Mouse (Mus musculus) MEL (cell line): ENCODE measurements around the gene Smpd3. TPM values are rescaled to one million over a fixed set of nuclear protein-coding genes. Genes with fewer than 3 reads are reported as not detected.

Experiments
- DNase-seq: peaks from one replicate; pipeline ENCODE4 v3.0.0; 2011; ENCODE audit warnings: low read depth, low spot score
- H3K27ac ChIP-seq: 2 replicates; pipeline ENCODE4 v1.5.1; 2012; ENCODE audit warnings: low read depth, mild to moderate bottlenecking, control low read depth, low read length, moderate library complexity; ENCODE audit not compliant: control insufficient read depth
- H3K27me3 ChIP-seq, 2 experiments: fragments of 150-350 bp in 1 of 2; sonication (generic) in 1 of 2; 2 replicates each; pipeline ENCODE4 v1.6.1; 2012; ENCODE audit warnings: low read length in 2 of 2, mild to moderate bottlenecking in 2 of 2, improper control_type of control experiment in 1 of 2, moderate library complexity in 1 of 2; ENCODE audit not compliant: insufficient read depth in 2 of 2, control insufficient read depth in 1 of 2
- H3K36me3 ChIP-seq, 2 experiments: 2 replicates each; pipeline ENCODE4 v1.6.1; 2012 to 2014; ENCODE audit warnings: low read length in 2 of 2, improper control_type of control experiment in 1 of 2, inconsistent platforms in 1 of 2, mild to moderate bottlenecking in 1 of 2; ENCODE audit not compliant: insufficient read depth in 2 of 2, control insufficient read depth in 1 of 2
- H3K4me1 ChIP-seq, 2 experiments: fragments of 150-350 bp in 1 of 2; sonication (generic) in 1 of 2; 2 replicates each; pipeline ENCODE4 v1.6.1; 2012; ENCODE audit warnings: low read length in 2 of 2, improper control_type of control experiment in 1 of 2, mild to moderate bottlenecking in 1 of 2; ENCODE audit not compliant: insufficient read depth in 2 of 2, control insufficient read depth in 1 of 2
- H3K4me3 ChIP-seq, 2 experiments: fragments of 150-350 bp in 1 of 2; sonication (generic) in 1 of 2; 2 replicates each; pipeline ENCODE4 v1.5.1; 2012; ENCODE audit warnings: low read depth in 2 of 2, low read length in 2 of 2, mild to moderate bottlenecking in 2 of 2, moderate library complexity in 2 of 2, control low read depth in 1 of 2, improper control_type of control experiment in 1 of 2; ENCODE audit not compliant: control insufficient read depth in 1 of 2, insufficient read depth in 1 of 2
- H3K79me2 ChIP-seq: 2 replicates; pipeline ENCODE4 v1.6.1; 2012; ENCODE audit warnings: mild to moderate bottlenecking, low read length, moderate library complexity; ENCODE audit not compliant: control insufficient read depth, poor library complexity, insufficient read depth
- H3K9ac ChIP-seq: 2 replicates; pipeline ENCODE4 v1.6.1; 2012; ENCODE audit warnings: low read depth, mild to moderate bottlenecking, control low read depth, low read length, moderate library complexity; ENCODE audit not compliant: control insufficient read depth, poor library complexity, severe bottlenecking
- H3K9me3 ChIP-seq: fragments of 150-350 bp; sonication (generic); replicated peaks from 2 replicates; pipeline ENCODE4 v1.6.1; 2012; ENCODE audit warnings: mild to moderate bottlenecking, low read length, improper control_type of control experiment, moderate library complexity; ENCODE audit not compliant: insufficient read depth
- BHLHE40 ChIP-seq: IDR thresholded peaks from 2 replicates; pipeline ENCODE4 v1.6.1; 2012; ENCODE audit warnings: low read depth, mild to moderate bottlenecking, inconsistent platforms, low read length, improper control_type of control experiment, borderline replicate concordance
- CTCF ChIP-seq, 3 experiments: IDR thresholded peaks in 2 of 3; conservative IDR thresholded peaks in 1 of 3; 2 replicates each; pipeline ENCODE4 v1.5.1; 2011 to 2012; ENCODE audit warnings: low read length in 3 of 3, low read depth in 2 of 3, mild to moderate bottlenecking in 2 of 3, improper control_type of control experiment in 1 of 3, inconsistent platforms in 1 of 3, mixed read lengths in 1 of 3, moderate library complexity in 1 of 3; ENCODE audit not compliant: control insufficient read depth in 1 of 3, insufficient read depth in 1 of 3, poor library complexity in 1 of 3, severe bottlenecking in 1 of 3
- E2F4 ChIP-seq: IDR thresholded peaks from 2 replicates; pipeline ENCODE4 v1.6.1; 2011; ENCODE audit warnings: low read depth, low read length, improper control_type of control experiment, borderline replicate concordance
- ELF1 ChIP-seq: IDR thresholded peaks from 2 replicates; pipeline ENCODE4 v1.6.1; 2014; ENCODE audit warnings: low read depth, mild to moderate bottlenecking, inconsistent platforms, low read length, improper control_type of control experiment, moderate library complexity
- EP300 ChIP-seq, 2 experiments: IDR thresholded peaks; 2 replicates each; pipeline ENCODE4 v1.6.1; 2011; ENCODE audit warnings: improper control_type of control experiment in 2 of 2, low read length in 2 of 2, low read depth in 1 of 2, mild to moderate bottlenecking in 1 of 2
- ETS1 ChIP-seq: IDR thresholded peaks from 2 replicates; pipeline ENCODE4 v1.6.1; 2012; ENCODE audit warnings: low read depth, mild to moderate bottlenecking, inconsistent platforms, low read length, improper control_type of control experiment, moderate library complexity
- JUND ChIP-seq: IDR thresholded peaks from 2 replicates; pipeline ENCODE4 v1.6.1; 2011; ENCODE audit warnings: low read depth, mild to moderate bottlenecking, improper control_type of control experiment, low read length
- MAFK ChIP-seq: IDR thresholded peaks from 2 replicates; pipeline ENCODE4 v1.6.1; 2011; ENCODE audit warnings: low read depth, mild to moderate bottlenecking, low read length, improper control_type of control experiment, borderline replicate concordance
- MAX ChIP-seq: IDR thresholded peaks from 2 replicates; pipeline ENCODE4 v1.6.1; 2011; ENCODE audit warnings: low read length, improper control_type of control experiment
- MXI1 ChIP-seq: IDR thresholded peaks from 2 replicates; pipeline ENCODE4 v1.6.1; 2011; ENCODE audit warnings: mild to moderate bottlenecking, low read depth, low read length, improper control_type of control experiment
- MYB ChIP-seq: IDR thresholded peaks from 2 replicates; pipeline ENCODE4 v1.6.1; 2011; ENCODE audit warnings: mild to moderate bottlenecking, low read depth, low read length, improper control_type of control experiment
- POLR2A ChIP-seq, 2 experiments: IDR thresholded peaks; 2 replicates each; pipeline ENCODE4 v1.6.1; 2011 to 2012; ENCODE audit warnings: low read length in 2 of 2, mild to moderate bottlenecking in 2 of 2, control low read depth in 1 of 2, improper control_type of control experiment in 1 of 2, low read depth in 1 of 2, moderate library complexity in 1 of 2; ENCODE audit not compliant: control insufficient read depth in 1 of 2, insufficient read depth in 1 of 2, poor library complexity in 1 of 2
- POLR2AphosphoS2 ChIP-seq: IDR thresholded peaks from 2 replicates; pipeline ENCODE4 v1.6.1; 2011; ENCODE audit warnings: low read length, improper control_type of control experiment
- POLR2AphosphoS5 ChIP-seq: IDR thresholded peaks from 2 replicates; pipeline ENCODE4 v1.6.1; 2012; ENCODE audit warnings: low read depth, borderline replicate concordance, mild to moderate bottlenecking, inconsistent platforms, low read length, moderate library complexity, mixed read lengths
- RAD21 ChIP-seq: IDR thresholded peaks from 2 replicates; pipeline ENCODE4 v1.6.1; 2011; ENCODE audit warnings: mild to moderate bottlenecking, low read depth, low read length, improper control_type of control experiment
- RCOR1 ChIP-seq: IDR thresholded peaks from 2 replicates; pipeline ENCODE4 v1.6.1; 2012; ENCODE audit warnings: low read depth, mild to moderate bottlenecking, inconsistent platforms, low read length, improper control_type of control experiment
- SMC3 ChIP-seq: IDR thresholded peaks from 2 replicates; pipeline ENCODE4 v1.6.1; 2011; ENCODE audit warnings: low read depth, low read length, improper control_type of control experiment
- TAL1 ChIP-seq: IDR thresholded peaks from 2 replicates; pipeline ENCODE4 v1.6.1; 2012; ENCODE audit warnings: mild to moderate bottlenecking, inconsistent platforms, low read length, moderate library complexity, mixed read lengths
- UBTF ChIP-seq: IDR thresholded peaks from 2 replicates; pipeline ENCODE4 v1.6.1; 2012; ENCODE audit warnings: low read depth, mild to moderate bottlenecking, inconsistent platforms, low read length, improper control_type of control experiment, moderate library complexity, borderline replicate concordance; ENCODE audit not compliant: insufficient read depth
- USF1 ChIP-seq: IDR thresholded peaks from 2 replicates; pipeline ENCODE4 v1.6.1; 2014; ENCODE audit warnings: low read depth, mild to moderate bottlenecking, inconsistent platforms, low read length, improper control_type of control experiment, moderate library complexity
- ZKSCAN1 ChIP-seq: IDR thresholded peaks from 2 replicates; pipeline ENCODE4 v1.6.1; 2012; ENCODE audit warnings: low read depth, mild to moderate bottlenecking, inconsistent platforms, low read length, improper control_type of control experiment, moderate library complexity
- ZMIZ1 ChIP-seq: IDR thresholded peaks from 2 replicates; pipeline ENCODE4 v1.6.1; 2012; ENCODE audit warnings: low read depth, mild to moderate bottlenecking, inconsistent platforms, low read length, improper control_type of control experiment, moderate library complexity
- polyA plus RNA-seq, 2 experiments: library from polyadenylated mRNA; stranded (reverse) in 1 of 2; unstranded in 1 of 2; fragments of >175 nt in 1 of 2; fragments of >200 nt in 1 of 2; gene quantifications; 2 replicates each; pipeline versions ENCODE4 v1.2.1 to v1.2.4; 2012; ENCODE audit warnings: low replicate concordance in 2 of 2, low read depth in 1 of 2; ENCODE audit not compliant: insufficient read length in 2 of 2, insufficient read depth in 1 of 2, missing spikeins in 1 of 2
- total RNA-seq: library from RNA; depleted of rRNA; stranded (reverse); fragments of 300-350 nt; gene quantifications from 2 replicates; pipeline ENCODE4 v1.2.3, GENCODE M21; 2012

The Smpd3 gene
- total and polyA plus RNA-seq, 3 experiments: 0.04 to 0.08 TPM; not detected in 1

DNA sequence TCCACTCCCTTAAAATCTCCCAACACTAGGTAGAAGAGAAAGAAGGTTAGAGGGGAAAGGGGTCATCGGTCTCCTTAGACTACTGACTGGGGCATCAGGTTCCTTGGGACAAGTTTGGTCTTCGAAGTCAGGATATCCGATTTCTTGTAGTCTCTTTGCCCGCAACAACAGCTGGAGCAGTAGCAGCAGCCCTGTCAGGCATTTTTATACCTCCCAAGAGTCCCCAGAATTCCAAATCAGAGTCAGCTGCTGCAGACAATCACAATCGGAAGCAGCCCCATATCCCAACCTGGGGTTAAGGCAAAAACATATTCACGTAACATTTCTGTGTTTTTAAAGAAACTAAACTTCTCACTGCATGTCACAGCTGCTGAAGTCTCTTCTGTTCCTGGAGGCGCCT lies 106.3 kb downstream of the Smpd3 start:
- peaks cover 0 to 3% of the 10 kb centered on the region in 2 experiments; a peak in 1 of 4 replicates for H3K4me1 ChIP-seq
- DNase-seq: no peak
- no peak overlapping the region for H3K4me3 ChIP-seq
- H3K27ac ChIP-seq: no peak overlapping the region
- no peak overlapping the region for H3K9ac ChIP-seq
- peaks cover 2 to 23% of the 10 kb centered on the region in 2 experiments for H3K36me3 ChIP-seq
- no peaks in the 10 kb centered on the region for H3K79me2 ChIP-seq
- H3K27me3 ChIP-seq: no peaks in the 10 kb centered on the region
- TF ChIP-seq JUND (no peak), RCOR1 (no peak), SMC3 (no peak), POLR2AphosphoS5 (no peak), MXI1 (no peak), POLR2A (IDR thresholded peaks at IDR 0.05; ENCODE audit: control insufficient read depth in 1 of 2, insufficient read depth in 1 of 2, low read depth in 1 of 2, low read length in 2 of 2, poor library complexity in 1 of 2) (no peak), TAL1 (no peak), ELF1 (no peak), USF1 (no peak), MAFK (no peak), ZKSCAN1 (no peak), ETS1 (no peak), POLR2AphosphoS2 (no peak), UBTF (no peak), ZMIZ1 (no peak), MYB (no peak), EP300 (IDR thresholded peaks at IDR 0.05; ENCODE audit: low read depth in 1 of 2, low read length in 2 of 2) (no peak), BHLHE40 (no peak), E2F4 (no peak)
- H3K9me3 ChIP-seq: no peaks in the 10 kb centered on the region

DNA sequence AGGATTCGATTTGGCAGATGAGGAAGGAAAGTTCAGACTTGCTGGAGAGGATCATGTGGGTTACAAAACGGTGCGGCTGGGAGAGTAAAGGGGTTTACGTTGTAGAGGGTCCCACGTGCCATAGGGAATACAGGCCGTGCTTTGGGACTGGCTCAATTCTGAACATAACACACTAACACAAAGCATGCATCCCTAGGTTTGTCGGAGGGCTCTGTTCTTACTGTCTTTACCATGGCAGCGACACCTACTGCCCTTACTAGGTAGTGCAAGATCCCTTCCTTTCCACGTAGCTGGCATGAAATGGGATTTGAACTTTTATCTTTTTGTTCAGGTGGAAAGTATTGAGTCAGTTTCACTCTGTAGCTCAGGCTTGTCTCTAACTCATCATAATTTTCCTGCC lies 111.2 kb downstream of the Smpd3 start:
- Histone ChIP-seq H3K4me3 (no peak overlapping the region), H3K27ac (no peak overlapping the region), H3K79me2 (no peaks in the 10 kb centered on the region), H3K27me3 (no peaks in the 10 kb centered on the region), H3K4me1 (peaks cover 0 to 3% of the 10 kb centered on the region in 2 experiments; a peak in 1 of 4 replicates), H3K9me3 (no peaks in the 10 kb centered on the region), H3K9ac (no peak overlapping the region), H3K36me3 (peaks cover 2 to 17% of the 10 kb centered on the region in 2 experiments)
- TF ChIP-seq MAX: no peak
- peak; percentile 75 for TF ChIP-seq SMC3
- TF ChIP-seq CTCF (IDR thresholded peaks at IDR 0.05 in 2 of 3, conservative IDR thresholded peaks at IDR 0.05 in 1 of 3; ENCODE audit: control insufficient read depth in 1 of 3, insufficient read depth in 1 of 3, low read depth in 2 of 3, low read length in 3 of 3, poor library complexity in 1 of 3, severe bottlenecking in 1 of 3): peak; percentile 55 to 93 (median 76)
- peak; percentile 37 for TF ChIP-seq RAD21
- TF ChIP-seq RCOR1: no peak
- DNase-seq: peak; percentile 71
